Mouse (Mus musculus) heart, embryonic 16.5 days (tissue): ENCODE results near the gene Prkcd. TPM values are rescaled to one million over a fixed set of nuclear protein-coding genes. Genes with fewer than 3 reads are reported as not detected.

Source experiments
- ATAC-seq: fragments of 200-750 bp; cut with Nextera tagmentation; replicated peaks from 2 replicates; pipeline ENCODE4 v1.8.0; 2017; ENCODE audit warnings: moderate number of reproducible peaks; ENCODE audit not compliant: insufficient read depth, low FRiP score; ENCODE audit errors: extremely low read depth
- H3K27ac ChIP-seq: fragments of 300-500 bp; sonication (generic); 2 replicates; pipeline ENCODE4 v1.5.1; 2014; ENCODE audit warnings: mild to moderate bottlenecking, low read length, control low read depth, moderate library complexity
- H3K27me3 ChIP-seq: fragments of 300-500 bp; sonication (generic); 2 replicates; pipeline ENCODE4 v1.6.1; 2014; ENCODE audit warnings: low read length, mixed read lengths; ENCODE audit not compliant: control insufficient read depth, insufficient read depth
- H3K36me3 ChIP-seq: fragments of 300-500 bp; sonication (generic); 2 replicates; pipeline ENCODE4 v1.6.1; 2014; ENCODE audit not compliant: control insufficient read depth, insufficient read depth
- H3K4me1 ChIP-seq: fragments of 300-500 bp; sonication (generic); 2 replicates; pipeline ENCODE4 v1.6.1; 2014; ENCODE audit warnings: low read length, mixed read lengths; ENCODE audit not compliant: control insufficient read depth, insufficient read depth
- H3K4me2 ChIP-seq: fragments of 300-500 bp; sonication (generic); 2 replicates; pipeline ENCODE4 v1.6.1; 2014; ENCODE audit warnings: low read depth, mild to moderate bottlenecking, control low read depth, low read length
- H3K4me3 ChIP-seq: fragments of 300-500 bp; sonication (generic); 2 replicates; pipeline ENCODE4 v1.5.1; 2014; ENCODE audit warnings: mild to moderate bottlenecking, control low read depth, low read length
- H3K9ac ChIP-seq: fragments of 300-500 bp; sonication (generic); 2 replicates; pipeline ENCODE4 v1.6.1; 2014; ENCODE audit warnings: low read length, control low read depth
- H3K9me3 ChIP-seq: fragments of 300-500 bp; sonication (generic); replicated peaks from 2 replicates; pipeline ENCODE4 v1.6.1; 2016; ENCODE audit warnings: low read length; ENCODE audit not compliant: control insufficient read depth
- WGBS: fragments of 180-500 bp; shearing (Covaris S2); extraction: QIAGEN DNeasy Blood & Tissue Kit; methylation state at CpG from one replicate; pipeline ENCODE4 v1.1.7; 2014; 5-methylcytosine and 5-hydroxymethylcytosine counted together
- polyA plus RNA-seq: library from polyadenylated mRNA; unstranded; fragments of >200 nt; fragmentation: Nextera tagmentation; extraction: Ambion mirVana; gene quantifications from 2 replicates; pipeline ENCODE4 v1.2.1, GENCODE M21; 2015

Gene Prkcd
- polyA plus RNA-seq, 1 experiment from 2014 or later: 40.7 TPM

GRCm38 (mm10) chr14:30654691-30655228 lies 28.8 kb upstream of the Prkcd start:
- peak overlapping the region; percentile 96 for H3K4me3 ChIP-seq
- H3K36me3 ChIP-seq: 0 out of 2 replicates have a peak, but pooled peaks cover 4% of the 10 kb centered on the region
- 51% methylated on average over 4 of the region's 4 CpGs for WGBS
- H3K4me1 ChIP-seq: peaks cover 10% of the 10 kb centered on the region
- H3K9me3 ChIP-seq: no peaks in the 10 kb centered on the region
- no peak for ATAC-seq
- H3K4me2 ChIP-seq: peak overlapping the region; percentile 75
- H3K9ac ChIP-seq: peak overlapping the region; percentile 100
- H3K27ac ChIP-seq: peak overlapping the region; percentile 90
- no peaks in the 10 kb centered on the region for H3K27me3 ChIP-seq

GRCm38 (mm10) chr14:30653943-30654659 lies 28.1 kb upstream of the Prkcd start, which contains the start of gene Rft1:
Gene Rft1 (plus strand): TSS chr14:30654360.
- peak within 1 kb of the TSS; percentile 90 for H3K27ac ChIP-seq
- ATAC-seq: peak; percentile 81
- no peaks in the 10 kb centered on the region for H3K9me3 ChIP-seq
- peak within 1 kb of the TSS; percentile 100 for H3K9ac ChIP-seq
- peaks cover 10% of the 10 kb centered on the region for H3K4me1 ChIP-seq
- peak within 1 kb of the TSS; percentile 96 for H3K4me3 ChIP-seq
- no peaks in the 10 kb centered on the region for H3K27me3 ChIP-seq
- H3K4me2 ChIP-seq: peak within 1 kb of the TSS; percentile 75
- WGBS: 3% methylated on average over 38 of the region's 38 CpGs
- H3K36me3 ChIP-seq: 0 out of 2 replicates have a peak, but pooled peaks cover 4% of the 10 kb centered on the region

- Histone ChIP-seq H3K4me1 (peaks cover 10% of the 10 kb centered on the region), H3K27ac (peak overlapping the region; percentile 47; the same call in 1 of the 2 replicates), H3K27me3 (no peaks in the 10 kb centered on the region), H3K4me2 (no peak overlapping the region), H3K9me3 (no peaks in the 10 kb centered on the region), H3K36me3 (no peaks in the 10 kb centered on the region), H3K9ac (no peak overlapping the region; the same call in 1 of the 2 replicates), H3K4me3 (no peak overlapping the region)
- ATAC-seq: peak; percentile 92
- WGBS: 10% methylated on average over 4 of the region's 4 CpGs
These were observed 25.0 kb upstream of the Prkcd start for GRCm38 (mm10) chr14:30650969-30651368.

GRCm38 (mm10) chr14:30649745-30650144 lies 23.7 kb upstream of the Prkcd start:
- no peak overlapping the region for H3K4me3 ChIP-seq
- H3K27ac ChIP-seq: no peak overlapping the region
- 82% methylated on average over 8 of the region's 8 CpGs for WGBS
- no peak for ATAC-seq
- H3K9ac ChIP-seq: no peak overlapping the region
- H3K9me3 ChIP-seq: no peaks in the 10 kb centered on the region
- no peaks in the 10 kb centered on the region for H3K36me3 ChIP-seq
- H3K27me3 ChIP-seq: no peaks in the 10 kb centered on the region
- H3K4me1 ChIP-seq: peaks cover 6% of the 10 kb centered on the region
- H3K4me2 ChIP-seq: no peak overlapping the region

- no peaks in the 10 kb centered on the region for H3K9me3 ChIP-seq
These were observed 22.5 kb upstream of the Prkcd start for GRCm38 (mm10) chr14:30648478-30648877.

GRCm38 (mm10) chr14:30646486-30646885 lies 20.5 kb upstream of the Prkcd start:
- Histone ChIP-seq H3K9me3 (no peaks in the 10 kb centered on the region), H3K4me3 (no peak overlapping the region), H3K27me3 (no peaks in the 10 kb centered on the region), H3K9ac (no peak overlapping the region), H3K4me2 (no peak overlapping the region), H3K4me1 (0 out of 2 replicates have a peak, but pooled peaks cover 4% of the 10 kb centered on the region), H3K27ac (no peak overlapping the region), H3K36me3 (no peaks in the 10 kb centered on the region)
- ATAC-seq: no peak
- 58% methylated on average over 1 of the region's 1 CpGs for WGBS

More at GRCm38 (mm10) chr14:30648478-30648877, 22.5 kb upstream of the Prkcd start:
- no peak overlapping the region for H3K4me2 ChIP-seq
- ATAC-seq: no peak
- H3K36me3 ChIP-seq: no peaks in the 10 kb centered on the region
- 0 out of 2 replicates have a peak, but pooled peaks cover 4% of the 10 kb centered on the region for H3K4me1 ChIP-seq
- H3K9ac ChIP-seq: no peak overlapping the region
- no peak overlapping the region for H3K4me3 ChIP-seq
- 59% methylated on average over 3 of the region's 3 CpGs for WGBS
- no peaks in the 10 kb centered on the region for H3K27me3 ChIP-seq
- H3K27ac ChIP-seq: no peak overlapping the region

- H3K27ac ChIP-seq: no peak overlapping the region
- 0 out of 2 replicates have a peak, but pooled peaks cover 2% of the 10 kb centered on the region for H3K4me1 ChIP-seq
- ATAC-seq: no peak
- H3K4me3 ChIP-seq: no peak overlapping the region
- no peaks in the 10 kb centered on the region for H3K36me3 ChIP-seq
- no peaks in the 10 kb centered on the region for H3K9me3 ChIP-seq
- no peak overlapping the region for H3K9ac ChIP-seq
- H3K4me2 ChIP-seq: no peak overlapping the region
- H3K27me3 ChIP-seq: no peaks in the 10 kb centered on the region
- WGBS: 51% methylated on average over 8 of the region's 8 CpGs
These were observed 19.1 kb upstream of the Prkcd start for GRCm38 (mm10) chr14:30645066-30645465.

GRCm38 (mm10) chr14:30644026-30644425 lies 18.0 kb upstream of the Prkcd start:
- Histone ChIP-seq H3K27me3 (no peaks in the 10 kb centered on the region), H3K4me3 (no peak overlapping the region), H3K4me2 (no peak overlapping the region), H3K9me3 (no peaks in the 10 kb centered on the region), H3K27ac (no peak overlapping the region), H3K9ac (no peak overlapping the region), H3K36me3 (no peaks in the 10 kb centered on the region), H3K4me1 (peaks cover 2% of the 10 kb centered on the region; the same call in 1 of the 2 replicates)
- WGBS: 93% methylated on average over 2 of the region's 2 CpGs
- no peak for ATAC-seq

GRCm38 (mm10) chr14:30641748-30642147 lies 15.7 kb upstream of the Prkcd start:
- H3K9ac ChIP-seq: no peak overlapping the region
- no peaks in the 10 kb centered on the region for H3K9me3 ChIP-seq
- no peak overlapping the region for H3K4me3 ChIP-seq
- H3K27me3 ChIP-seq: no peaks in the 10 kb centered on the region
- H3K27ac ChIP-seq: peak overlapping the region; percentile 34; the same call in 1 of the 2 replicates
- ATAC-seq: no peak
- peaks cover 23% of the 10 kb centered on the region for H3K4me1 ChIP-seq
- WGBS: 65% methylated on average over 2 of the region's 2 CpGs
- no peak overlapping the region for H3K4me2 ChIP-seq
- no peaks in the 10 kb centered on the region for H3K36me3 ChIP-seq
